Mouse (Mus musculus) lung, adult 2 months (tissue): Measurements from ENCODE around the gene Ptprm. TPM values are rescaled to one million over a fixed set of nuclear protein-coding genes. Genes with fewer than 3 reads are reported as not detected.
"Not testable (repeated sequence)": the region's sequence is repeated elsewhere in the genome, so short reads cannot be mapped to it uniquely, and the experiment has no call there.

ENCODE experiments used
- DNase-seq: peaks from one replicate; pipeline ENCODE4 v3.0.0; 2022
- H3K4me1 ChIP-seq: fragments of 200-500 bp; 2 replicates; pipeline ENCODE4 v1.6.1; 2011; ENCODE audit warnings: low read length; ENCODE audit not compliant: control insufficient read depth, insufficient read depth
- H3K4me3 ChIP-seq: fragments of 200-500 bp; replicated peaks from 2 replicates; pipeline ENCODE3; 2011; ENCODE audit warnings: low read depth, mild to moderate bottlenecking, control low read depth, low read length; ENCODE audit errors: extremely low read depth
- CTCF ChIP-seq: fragments of 200-500 bp; IDR thresholded peaks from 2 replicates; pipeline ENCODE4 v1.5.1; 2011; ENCODE audit warnings: mild to moderate bottlenecking, low read length, control low read depth; ENCODE audit not compliant: insufficient read depth
- POLR2A ChIP-seq: fragments of 200-500 bp; IDR thresholded peaks from 2 replicates; pipeline ENCODE4 v1.6.1; 2011; ENCODE audit warnings: low read depth, mild to moderate bottlenecking, control low read depth, low read length, borderline replicate concordance; ENCODE audit errors: extremely low read depth
- WGBS: fragments of 180-500 bp; shearing (Covaris S2); methylation state at CpG from one replicate; pipeline ENCODE4 v1.1.7; 2018; 5-methylcytosine and 5-hydroxymethylcytosine counted together
- polyA plus RNA-seq: library from polyadenylated mRNA; depleted of rRNA; stranded (reverse); fragments of >200 nt; gene quantifications from 2 replicates; pipeline ENCODE4 v1.2.3, GENCODE M21; 2012

The Ptprm gene
- polyA plus RNA-seq, 1 experiment = 69.9 TPM

DNA sequence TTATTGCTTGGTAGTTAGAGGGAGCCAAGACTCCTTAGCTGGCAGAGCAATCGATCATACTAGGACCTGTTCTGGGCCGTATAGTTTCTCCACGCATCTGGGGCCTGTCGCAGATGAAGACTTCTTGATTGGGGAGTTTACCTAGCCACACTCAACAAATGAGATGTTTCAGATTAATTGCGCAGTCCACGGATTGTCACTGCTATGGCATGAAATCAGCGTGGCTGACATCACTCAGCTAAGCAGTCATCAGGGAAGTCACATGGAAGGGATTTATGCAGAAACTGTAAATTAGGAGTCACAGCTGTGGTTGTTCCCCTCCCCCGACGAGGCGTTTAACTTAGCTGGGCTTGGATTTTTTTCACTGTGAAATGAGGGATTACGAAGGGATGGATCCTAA is 479.4 kb downstream of the Ptprm start:
- TF ChIP-seq CTCF (no peak), POLR2A (no peak)
- WGBS = 88% methylated on average over 11 of the region's 11 CpGs
- Histone ChIP-seq H3K4me1 (no peaks in the 10 kb centered on the region), H3K4me3 (no peak overlapping the region)
- DNase-seq = no peak

DNA sequence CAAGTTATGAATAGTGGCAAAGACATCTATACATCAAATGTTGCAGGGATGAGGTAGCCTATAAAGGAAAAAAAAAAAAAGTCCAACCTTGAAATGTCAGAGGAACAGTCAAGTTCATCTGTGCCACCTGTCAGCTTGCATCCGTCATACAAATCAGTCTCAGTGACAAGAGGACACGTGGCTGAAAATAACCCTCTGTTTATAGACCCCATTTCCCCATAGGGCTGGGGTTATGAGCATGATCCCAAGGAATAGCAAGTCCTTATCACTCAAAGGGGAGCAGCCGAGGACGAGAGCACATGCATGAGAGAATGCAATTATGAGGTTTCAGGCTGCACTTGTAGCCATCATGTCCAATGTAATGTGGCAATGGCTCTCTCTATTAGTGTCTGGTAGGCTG is 482.9 kb downstream of the Ptprm start:
- TF ChIP-seq POLR2A = no peak
- TF ChIP-seq CTCF = no peak
- 79% methylated on average over 4 of the region's 4 CpGs for WGBS

DNA sequence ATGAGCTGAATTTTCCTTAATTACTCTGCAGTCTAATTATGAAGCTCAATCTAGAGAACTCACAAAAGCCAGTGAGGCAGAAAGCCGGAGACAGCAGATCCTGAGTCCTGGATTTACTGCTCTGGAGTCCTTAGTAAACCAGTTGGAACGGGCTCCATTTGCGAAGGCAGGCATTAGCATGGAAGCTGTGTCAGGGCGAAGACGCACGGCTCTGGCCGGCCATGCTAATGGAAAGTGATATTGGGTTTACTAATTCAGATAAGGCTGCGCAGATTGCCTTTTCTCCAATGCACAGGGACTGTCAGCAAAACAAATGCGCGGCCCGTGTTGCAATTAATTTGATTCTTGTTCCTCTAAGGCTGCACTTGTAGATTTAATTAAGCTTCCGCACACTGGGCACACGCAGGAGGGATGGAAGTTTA is 484.7 kb downstream of the Ptprm start:
- TF ChIP-seq CTCF (no peak), POLR2A (no peak)
- no peaks in the 10 kb centered on the region for H3K4me1 ChIP-seq
- H3K4me3 ChIP-seq = no peak overlapping the region
- DNase-seq = no peak
- WGBS = 95% methylated on average over 13 of the region's 13 CpGs

More for the DNA sequence above, 482.9 kb downstream of the Ptprm start:
- Histone ChIP-seq H3K4me3 (no peak overlapping the region), H3K4me1 (no peaks in the 10 kb centered on the region)
- DNase-seq = no peak

DNA sequence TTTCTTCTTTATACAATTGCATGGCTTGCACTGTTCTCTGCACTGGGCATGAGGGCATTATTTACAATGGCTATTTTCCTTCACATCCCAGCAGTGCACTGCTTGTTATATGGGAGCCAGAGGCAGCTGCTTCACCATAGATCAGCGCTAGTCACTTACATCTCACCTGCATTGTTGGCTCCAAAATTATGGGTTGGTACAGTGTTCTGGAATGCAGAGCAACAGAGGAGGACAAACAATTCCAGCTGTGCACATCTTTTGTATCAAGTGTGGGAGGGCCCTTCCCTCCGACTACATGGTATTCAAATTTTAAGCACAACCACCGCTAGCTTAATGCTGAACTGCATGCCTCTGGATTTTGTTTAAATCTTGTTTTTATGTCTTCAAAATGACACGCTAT is 489.8 kb downstream of the Ptprm start:
- no peak for TF ChIP-seq POLR2A
- no peak for TF ChIP-seq CTCF
- H3K4me3 ChIP-seq = no peak overlapping the region
- 88% methylated on average over 4 of the region's 4 CpGs for WGBS
- DNase-seq = no peak
- H3K4me1 ChIP-seq = no peaks in the 10 kb centered on the region

DNA sequence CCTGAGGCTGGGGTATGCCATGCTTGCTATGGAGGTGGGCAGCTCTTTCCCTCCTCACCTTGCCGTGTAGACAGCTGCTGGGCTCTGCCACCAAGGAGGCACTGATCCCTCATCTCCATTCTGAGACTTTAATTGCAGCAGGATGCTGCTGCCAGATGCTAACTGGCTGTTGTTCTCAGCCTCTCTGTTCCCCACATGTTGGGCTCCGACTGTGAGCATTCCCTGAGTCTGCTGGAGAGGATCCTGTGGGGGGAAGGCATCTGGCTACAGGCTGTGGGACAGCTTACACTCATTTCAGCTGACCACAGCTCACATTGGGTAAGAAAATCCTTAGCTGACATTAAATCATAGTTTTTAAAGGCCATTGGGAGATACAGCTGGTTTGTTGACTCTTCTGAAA is 492.7 kb downstream of the Ptprm start:
- 73% methylated on average over 2 of the region's 2 CpGs for WGBS
- TF ChIP-seq CTCF (no peak), POLR2A (no peak)
- Histone ChIP-seq H3K4me3 (no peak overlapping the region), H3K4me1 (no peaks in the 10 kb centered on the region)
- DNase-seq = no peak

DNA sequence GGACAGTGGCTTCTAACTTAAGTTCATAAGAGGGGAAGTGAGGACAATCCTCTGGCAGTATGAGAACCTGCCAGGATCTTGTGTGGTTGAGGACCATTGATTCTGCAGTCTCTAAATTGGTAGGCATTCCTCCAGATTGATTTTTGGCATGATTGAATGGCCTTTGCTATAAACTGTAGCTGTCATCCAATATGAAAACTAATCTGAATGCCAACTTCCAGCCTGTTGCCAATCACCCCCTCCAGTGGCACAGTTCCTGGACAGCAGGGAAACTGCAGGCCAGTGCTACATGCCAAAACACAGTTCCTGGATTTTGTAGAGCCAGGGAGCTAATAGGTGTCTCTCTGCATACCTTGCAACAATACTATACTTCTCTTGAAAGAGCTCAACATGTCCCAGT is 495.5 kb downstream of the Ptprm start:
- no peaks in the 10 kb centered on the region for H3K4me1 ChIP-seq
- H3K4me3 ChIP-seq = no peak overlapping the region
- TF ChIP-seq POLR2A = no peak
- no peak for TF ChIP-seq CTCF
- DNase-seq = no peak

DNA sequence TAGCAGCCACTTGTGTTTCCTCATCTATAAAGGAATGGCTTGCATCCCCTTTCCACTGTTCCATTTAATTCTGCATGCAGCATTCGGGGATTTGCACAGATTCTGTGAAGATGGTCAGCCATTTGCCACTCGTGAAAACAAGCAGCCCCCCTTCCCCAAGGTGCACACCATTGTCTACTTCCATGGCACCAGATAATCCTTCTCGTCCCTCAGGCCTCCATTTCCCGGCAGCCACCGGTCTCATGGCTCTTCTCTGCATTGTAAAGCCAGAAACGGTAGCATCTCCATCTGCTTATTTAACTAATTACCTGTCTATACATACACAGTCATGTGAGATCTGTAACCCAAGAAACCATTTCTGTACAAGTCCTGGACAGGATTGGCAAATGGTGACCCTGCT is 501.8 kb downstream of the Ptprm start:
- no peak for DNase-seq
- Histone ChIP-seq H3K4me3 (no peak overlapping the region), H3K4me1 (no peaks in the 10 kb centered on the region)
- 89% methylated on average over 6 of the region's 6 CpGs for WGBS
- no peak for TF ChIP-seq POLR2A
- TF ChIP-seq CTCF = no peak

DNA sequence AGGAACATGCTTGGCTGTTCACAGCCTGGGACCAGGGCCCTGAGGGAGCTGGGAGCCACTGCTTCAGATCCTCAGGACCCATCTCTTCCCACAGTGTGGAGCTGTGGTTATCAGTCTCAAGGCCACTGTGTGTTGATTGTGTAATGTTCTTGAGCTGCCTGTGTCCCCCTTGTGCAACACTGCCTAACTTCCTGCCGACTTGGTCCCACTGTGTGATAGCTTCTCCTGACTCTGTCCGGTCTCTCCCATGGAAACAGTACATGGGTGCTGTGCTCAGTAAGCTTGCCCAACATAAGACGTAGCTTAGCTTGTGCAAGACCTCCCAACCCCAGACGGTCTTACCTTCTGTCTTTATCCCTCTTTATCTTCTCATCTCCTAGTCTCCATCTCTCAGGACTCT is 507.2 kb downstream of the Ptprm start:
- DNase-seq, H3K4me3 ChIP-seq, H3K4me1 ChIP-seq: not testable (repeated sequence)
- WGBS = 70% methylated on average over 4 of the region's 4 CpGs

DNA sequence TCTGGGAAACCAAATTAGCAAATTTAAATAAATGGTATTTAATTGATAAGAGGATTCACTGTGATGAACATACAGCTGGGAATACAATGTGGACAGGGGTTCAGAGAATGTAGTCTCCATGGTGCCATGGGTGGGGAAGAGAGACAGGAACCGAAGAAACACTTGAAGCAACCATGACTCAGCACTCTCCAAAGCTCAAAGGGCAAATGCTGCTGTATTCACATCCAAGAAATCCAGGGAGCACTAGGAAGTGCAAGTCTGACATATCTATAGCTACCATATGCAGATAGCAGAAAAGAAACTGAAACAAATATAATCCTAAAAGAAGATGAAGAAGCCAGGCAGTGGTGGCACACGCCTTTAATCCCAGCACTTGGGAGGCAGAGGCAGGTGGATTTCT is 531.9 kb downstream of the Ptprm start:
- no peak for DNase-seq
- 64% methylated on average over 2 of the region's 2 CpGs for WGBS
- TF ChIP-seq CTCF (no peak), POLR2A (no peak)
- Histone ChIP-seq H3K4me3 (no peak overlapping the region), H3K4me1 (no peaks in the 10 kb centered on the region)

DNA sequence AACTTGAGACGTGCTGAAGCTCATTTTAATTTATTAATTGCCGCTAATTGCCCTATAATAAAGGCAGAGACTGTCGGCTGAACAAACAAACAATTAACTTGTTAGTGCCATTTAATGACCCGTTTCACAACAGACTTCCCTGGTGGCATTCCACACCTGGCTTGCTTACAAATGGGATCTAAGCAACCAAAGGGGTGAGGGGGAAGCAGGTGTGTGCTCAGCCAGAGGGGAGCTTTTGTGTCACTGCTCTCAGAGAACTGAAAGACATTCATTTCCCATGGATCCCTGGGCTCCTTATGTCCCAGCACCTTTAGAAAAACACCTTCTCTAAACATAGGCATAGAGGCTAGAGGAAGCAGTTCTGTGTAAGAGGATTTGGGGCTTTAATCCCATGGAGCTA is 536.9 kb downstream of the Ptprm start:
- no peak overlapping the region for H3K4me3 ChIP-seq
- no peak for DNase-seq
- H3K4me1 ChIP-seq = no peaks in the 10 kb centered on the region
- 73% methylated on average over 4 of the region's 4 CpGs for WGBS
- TF ChIP-seq CTCF (no peak), POLR2A (no peak)

DNA sequence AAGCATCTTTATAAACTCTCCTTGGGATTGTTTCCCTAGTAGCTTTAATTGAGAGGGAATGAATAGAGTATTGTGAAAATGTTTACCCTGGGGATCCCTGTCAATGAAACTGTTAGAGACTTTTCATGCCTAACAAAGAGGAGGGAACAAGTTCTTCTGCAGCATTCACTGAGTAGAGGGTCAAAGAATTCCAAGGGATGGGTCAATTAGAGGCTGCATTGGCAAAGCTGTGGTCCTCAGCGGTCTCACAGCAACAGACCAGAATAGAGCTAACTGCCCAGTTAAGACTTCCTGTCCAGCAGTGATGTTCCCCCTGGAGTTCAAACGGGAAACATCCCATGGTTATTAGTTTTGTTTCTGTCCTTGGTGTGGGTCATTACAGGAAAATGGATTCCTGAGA is 538.3 kb downstream of the Ptprm start:
- no peak for DNase-seq
- no peak for TF ChIP-seq POLR2A
- TF ChIP-seq CTCF = no peak
- Histone ChIP-seq H3K4me1 (no peaks in the 10 kb centered on the region), H3K4me3 (no peak overlapping the region)
- WGBS = 57% methylated on average over 2 of the region's 2 CpGs
